Mouse (Mus musculus) kidney, adult 18-20 months (tissue): ENCODE data around the gene Senp3.
"Not testable (repeated sequence)": the region's sequence is repeated elsewhere in the genome, so short reads cannot be mapped to it uniquely, and the experiment has no call there.

Source experiments
- DNase-seq: peaks from one replicate; pipeline ENCODE4 v3.0.0; 2021

The Senp3 gene

DNA sequence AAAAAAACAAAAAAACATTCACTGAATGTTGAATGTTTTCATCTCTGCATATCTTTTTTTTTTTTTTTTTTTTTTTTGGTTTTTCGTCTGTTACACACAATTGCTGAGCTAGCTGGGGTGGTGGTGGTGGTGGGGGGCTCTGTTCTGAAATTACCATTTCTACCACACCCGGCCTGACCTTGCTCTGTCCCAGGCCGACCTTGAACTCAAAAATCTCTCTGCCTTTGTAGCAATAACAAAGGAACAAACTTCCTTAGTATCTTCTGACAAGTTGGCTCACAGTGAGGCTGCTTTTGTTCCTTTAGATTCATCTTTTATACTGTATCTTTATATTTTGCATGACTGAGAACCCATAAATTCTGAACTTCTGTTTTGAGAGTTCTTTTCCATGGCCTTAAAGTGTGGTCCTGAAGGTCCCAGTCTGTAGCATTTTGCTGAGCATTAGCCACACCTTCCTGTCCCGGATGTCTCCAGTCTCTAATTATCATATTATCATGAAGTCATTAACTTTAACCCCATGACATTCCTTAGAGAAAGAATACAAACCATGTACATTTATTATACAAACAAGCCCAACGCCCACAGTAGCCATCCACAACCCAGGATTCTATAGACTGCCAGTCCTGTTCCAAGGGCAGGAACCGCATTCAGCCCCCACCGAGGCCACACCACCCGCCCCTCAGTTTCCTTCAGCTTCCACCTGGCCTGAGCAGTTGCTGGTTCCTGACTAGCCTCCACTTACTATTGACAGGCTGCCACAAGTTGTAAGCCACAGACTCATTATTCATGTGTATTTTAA lies 22.1 kb upstream of the Senp3 start:
- DNase-seq = no peak

DNA sequence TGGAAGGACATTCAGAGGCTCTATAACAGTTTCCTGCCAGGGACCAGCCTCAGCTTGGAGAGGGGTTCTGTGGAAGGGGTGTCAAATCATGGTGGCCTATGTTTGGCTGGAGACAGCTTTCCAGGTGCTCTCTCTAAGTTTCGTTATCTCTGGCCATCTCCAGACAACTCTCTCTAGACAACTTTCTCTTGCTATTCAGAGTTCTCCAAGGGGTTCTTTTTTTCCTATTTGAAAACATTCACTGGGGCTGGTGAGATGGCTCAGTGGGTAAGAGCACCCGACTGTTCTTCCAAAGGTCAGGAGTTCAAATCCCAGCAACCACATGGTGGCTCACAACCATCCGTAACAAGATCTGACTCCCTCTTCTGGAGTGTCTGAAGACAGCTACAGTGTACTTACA lies 21.5 kb upstream of the Senp3 start:
- not testable (repeated sequence) for DNase-seq

DNA sequence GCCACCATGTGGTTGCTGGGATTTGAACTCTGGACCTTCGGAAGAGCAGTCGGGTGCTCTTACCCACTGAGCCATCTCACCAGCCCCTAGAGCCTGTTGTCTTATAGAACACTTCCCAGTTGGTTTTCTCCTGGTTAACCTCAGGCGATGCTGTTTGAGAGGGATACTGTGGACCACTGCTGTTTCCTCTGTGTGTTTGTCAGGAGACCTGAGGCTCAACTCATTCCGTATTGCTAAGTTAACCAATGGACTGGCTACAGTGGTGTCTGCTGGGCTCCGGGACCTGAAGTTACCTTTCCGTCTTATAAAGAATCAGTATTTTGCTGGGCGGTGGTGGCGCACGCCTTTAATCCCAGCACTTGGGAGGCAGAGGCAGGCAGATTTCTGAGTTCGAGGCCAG lies 21.0 kb upstream of the Senp3 start:
- DNase-seq = not testable (repeated sequence)

DNA sequence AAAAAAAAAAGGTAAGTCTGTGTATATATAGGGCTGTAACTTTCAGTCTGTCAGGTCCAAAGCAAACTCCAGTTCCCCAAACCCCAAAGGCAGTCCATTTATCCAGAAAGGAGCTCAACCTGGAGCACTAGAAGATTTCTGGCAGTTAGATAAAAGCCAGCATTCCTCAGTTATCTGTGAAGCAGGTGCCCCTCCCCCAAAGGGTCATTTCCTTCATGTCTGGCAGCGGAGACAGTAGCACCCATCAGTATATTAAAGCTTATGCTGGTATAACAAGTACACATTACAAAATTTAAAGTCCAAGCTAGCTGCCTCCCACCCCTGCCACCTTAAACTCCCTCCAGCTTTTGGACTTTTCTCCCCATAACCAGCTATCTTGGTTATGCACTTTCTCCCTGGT lies 17.7 kb upstream of the Senp3 start:
- no peak for DNase-seq

DNA sequence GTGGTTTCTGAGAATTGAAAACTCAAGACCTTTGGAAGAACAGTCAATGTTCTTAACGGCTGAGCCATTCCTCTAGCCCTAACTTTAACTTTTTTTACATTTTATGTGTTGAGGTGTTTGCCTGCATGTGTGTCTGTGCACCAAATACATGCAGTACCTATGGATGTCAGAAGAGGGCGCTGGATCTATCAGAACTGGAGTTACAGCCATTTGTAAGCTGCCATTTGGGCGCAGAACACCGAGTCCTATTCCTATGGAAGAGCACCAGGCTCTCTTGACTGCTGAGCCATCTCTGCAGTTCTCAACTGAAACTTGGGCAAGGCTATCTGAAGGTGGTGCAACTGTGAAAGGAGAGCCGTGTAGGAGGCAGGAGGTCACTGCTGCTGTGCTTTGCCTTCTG lies 16.7 kb upstream of the Senp3 start:
- DNase-seq = no peak

DNA sequence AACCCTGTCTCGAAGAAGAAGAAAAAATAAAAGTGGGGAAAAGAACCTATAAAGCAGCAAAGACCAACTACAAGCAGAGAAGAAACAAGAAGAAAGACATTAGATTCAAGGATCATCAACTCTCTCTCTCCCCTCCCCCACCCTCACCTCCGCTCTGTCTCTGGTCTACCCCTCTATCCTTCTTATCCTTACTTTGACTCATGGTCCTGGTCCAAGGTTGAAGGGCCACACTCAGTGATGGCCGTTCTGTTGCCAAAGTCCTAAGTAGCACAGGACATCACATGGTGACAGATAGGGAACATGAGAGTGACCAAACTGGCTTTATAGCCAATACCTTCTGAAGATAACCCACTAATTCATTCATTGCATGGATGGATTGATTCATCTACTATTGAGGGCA lies 15.5 kb upstream of the Senp3 start:
- no peak for DNase-seq

DNA sequence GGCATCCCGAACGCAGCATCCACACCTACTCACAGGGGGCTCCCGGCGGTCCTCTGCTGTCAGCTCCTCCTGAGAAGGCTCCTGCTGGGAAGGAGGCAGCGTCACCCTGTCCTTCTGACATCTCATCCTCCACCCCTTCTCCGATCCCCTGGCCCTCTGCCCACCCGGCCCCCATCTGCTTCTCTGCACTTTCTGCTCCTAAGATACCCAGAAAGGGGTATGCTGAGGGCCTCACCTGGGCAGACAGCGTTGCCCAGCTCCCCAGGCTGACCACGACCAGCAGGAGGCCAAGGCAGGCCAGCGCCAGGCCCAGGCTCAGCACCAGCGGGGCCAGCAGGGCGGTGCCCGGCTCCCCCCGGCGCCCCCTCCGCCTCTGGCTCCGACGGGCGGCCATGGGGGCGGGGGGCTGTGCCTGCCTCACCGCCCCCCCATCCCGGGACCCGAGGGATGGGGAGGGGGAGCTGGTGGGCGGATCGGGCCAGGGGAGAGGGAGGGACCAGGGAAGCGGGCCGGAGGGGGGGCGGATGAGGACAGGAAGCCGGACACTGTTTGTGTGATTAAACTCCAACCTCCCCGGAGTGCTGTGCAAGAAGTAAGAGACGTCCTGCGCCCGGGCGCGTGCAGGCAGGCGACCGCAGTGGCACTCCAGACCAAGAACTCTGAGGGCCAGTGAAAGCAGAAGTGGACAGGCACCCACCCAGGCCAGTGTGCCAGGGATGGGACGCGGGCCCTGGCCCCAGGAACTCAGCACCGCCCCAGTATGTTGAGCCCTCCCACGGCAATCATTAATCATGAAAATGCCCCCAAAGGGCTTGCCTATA lies 13.7 kb upstream of the Senp3 start, which contains the start of the genes Tnfsf12 and Tnfsfm13:
Gene Tnfsf12, minus strand, starts transcription at position 489 of the 821 bp plus-strand sequence.
Gene Tnfsfm13, minus strand, starts transcription at position 738 of the 821 bp plus-strand sequence.
- DNase-seq = peak; percentile 87

DNA sequence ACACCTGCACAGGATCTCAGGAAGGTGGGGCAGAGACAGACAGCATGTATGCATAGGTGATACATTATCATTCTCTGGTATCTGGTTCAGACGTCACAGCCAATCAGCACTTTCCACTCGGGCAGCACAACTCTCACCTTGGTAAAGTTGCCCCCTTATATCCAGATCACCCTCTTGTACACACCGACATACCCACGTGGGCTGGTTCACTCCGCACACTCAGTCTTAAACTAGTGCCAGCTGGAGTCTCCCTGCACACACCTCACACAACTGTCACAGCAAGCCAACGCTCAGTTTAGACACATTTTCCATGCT lies 13.1 kb upstream of the Senp3 start:
- no peak for DNase-seq

DNA sequence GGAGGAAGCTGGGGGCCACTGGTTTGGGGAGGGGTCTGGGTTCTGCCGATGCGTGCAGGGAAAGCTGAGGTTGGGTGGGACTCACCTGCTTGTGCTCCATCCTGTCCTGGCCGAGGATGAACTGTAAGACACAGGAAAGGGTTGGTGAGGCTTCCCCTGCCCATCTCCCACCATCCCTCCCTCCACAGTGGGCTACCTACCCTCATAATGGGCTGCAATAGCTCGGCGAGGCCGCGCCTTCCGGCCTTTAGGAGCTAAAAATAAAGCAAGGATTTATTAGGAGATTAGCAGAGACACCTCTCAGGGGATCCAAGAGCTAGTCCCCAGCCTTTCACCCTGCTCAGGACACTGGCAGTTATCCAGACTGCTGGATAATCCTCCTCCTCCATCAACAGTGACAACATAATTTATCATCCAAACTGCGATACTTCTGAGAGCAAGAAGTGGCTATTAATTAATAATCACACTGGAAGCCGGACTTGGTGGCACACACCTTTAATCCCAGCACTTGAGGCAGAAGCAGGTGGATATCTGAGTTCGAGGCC lies 11.6 kb upstream of the Senp3 start:
- DNase-seq = peak; percentile 14

DNA sequence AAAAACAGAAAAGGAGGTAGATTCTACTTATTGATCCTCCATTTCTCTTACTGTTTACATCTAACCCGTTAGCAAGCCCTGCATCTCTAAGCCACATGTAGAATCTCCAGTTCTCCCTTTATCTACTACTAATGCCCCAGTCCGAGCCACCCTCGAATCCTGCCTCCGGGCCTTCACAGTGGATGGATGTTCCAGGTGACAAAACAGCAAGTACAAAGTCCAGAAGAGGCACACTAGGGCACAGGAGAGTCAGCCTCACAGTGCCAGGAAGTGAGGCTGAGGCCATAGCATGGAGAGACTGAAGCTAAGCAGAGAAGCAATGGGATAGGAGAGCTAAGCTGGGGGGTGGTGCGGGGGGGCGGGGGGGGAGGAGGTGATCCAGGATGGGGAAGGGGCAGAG lies 11.0 kb upstream of the Senp3 start:
- peak; percentile 64 for DNase-seq

DNA sequence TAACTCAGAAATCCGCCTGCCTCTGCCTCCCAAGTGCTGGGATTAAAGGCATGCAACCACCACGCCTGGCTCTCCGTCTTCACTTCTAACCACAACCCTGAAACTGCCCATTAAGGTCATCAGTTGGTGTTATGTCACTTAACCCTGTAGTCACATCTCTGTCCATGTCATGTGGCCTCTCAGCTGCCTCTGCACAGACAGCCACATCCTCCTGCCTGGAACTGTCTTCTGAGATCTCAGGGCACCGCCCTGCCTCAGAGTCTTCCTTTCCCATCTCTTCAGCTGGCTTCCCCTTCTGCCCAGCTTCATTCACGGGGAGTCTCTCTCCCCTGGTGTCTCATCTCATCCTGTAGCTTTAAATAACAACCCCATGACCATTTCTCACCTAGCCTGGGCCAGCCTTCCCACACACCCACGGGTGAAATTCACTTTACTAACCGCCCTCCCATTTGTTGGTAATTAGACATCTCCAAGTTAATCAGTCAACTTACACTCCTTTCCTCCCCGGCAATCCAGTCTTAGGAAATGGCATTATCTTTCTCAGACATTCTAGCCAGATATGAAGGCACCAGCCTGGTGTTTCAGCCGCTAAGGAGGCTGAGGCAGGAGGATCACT lies 10.4 kb upstream of the Senp3 start:
- peak; percentile 40 for DNase-seq

DNA sequence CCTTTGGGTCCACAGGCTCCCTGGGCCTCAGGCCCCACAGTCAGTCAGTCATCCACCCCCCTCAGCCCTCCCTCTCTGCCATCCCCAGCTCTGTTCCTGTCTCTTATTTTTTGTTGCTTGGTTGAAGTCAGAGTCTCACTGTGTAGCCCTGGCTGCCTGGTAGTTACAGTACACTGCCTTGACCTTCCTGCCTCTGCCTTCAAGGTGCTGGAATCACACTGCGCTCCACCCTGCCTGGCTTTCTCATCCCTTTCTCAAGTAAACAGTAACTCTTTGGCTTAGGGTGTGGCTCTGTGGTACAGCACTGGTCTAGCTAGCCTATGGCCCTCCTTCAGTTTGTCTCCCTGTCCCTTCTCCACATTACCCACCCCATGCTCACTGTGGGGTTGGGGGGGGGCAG lies 8.0 kb upstream of the Senp3 start:
- DNase-seq = peak; percentile 29

DNA sequence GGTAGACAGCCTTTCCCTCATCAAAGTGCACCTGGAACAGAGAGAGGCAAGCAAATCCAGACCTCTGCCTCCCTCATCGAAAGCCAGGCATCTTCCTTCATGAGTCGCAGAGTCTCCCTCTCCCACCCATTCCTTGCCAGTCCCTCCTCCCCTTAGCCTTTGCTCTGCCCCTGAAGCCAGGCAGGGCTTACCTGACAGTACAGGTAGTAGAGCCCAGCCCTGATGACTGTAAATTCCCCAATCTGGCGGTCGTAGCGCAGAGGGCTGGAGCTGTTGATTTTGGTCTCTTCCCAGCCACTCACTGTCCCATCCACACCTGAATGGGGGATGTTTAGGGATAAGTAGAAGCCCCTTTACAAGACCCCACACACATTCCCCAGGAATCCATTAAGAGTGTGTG lies 5.2 kb upstream of the Senp3 start:
- no peak for DNase-seq

DNA sequence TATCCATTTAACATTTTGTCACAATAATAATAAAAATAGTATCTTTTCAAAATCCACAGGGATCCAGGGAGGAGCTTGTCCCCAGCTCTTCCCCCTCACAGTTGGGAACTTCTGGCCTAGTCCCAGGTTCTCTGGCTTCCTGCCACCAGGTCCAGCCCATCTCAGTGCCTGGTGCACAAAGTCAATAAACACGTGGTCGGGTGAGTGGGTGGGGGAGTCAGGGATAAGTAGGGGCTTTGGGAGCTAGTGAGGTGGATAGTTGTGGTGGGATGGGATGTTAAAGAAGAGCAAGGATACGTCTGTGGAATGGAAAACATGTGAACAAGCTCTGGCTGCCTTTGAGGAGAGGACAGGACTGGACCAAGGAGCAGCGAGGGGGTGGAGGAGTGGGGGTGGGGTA lies 4.5 kb upstream of the Senp3 start:
- DNase-seq = peak; percentile 78

DNA sequence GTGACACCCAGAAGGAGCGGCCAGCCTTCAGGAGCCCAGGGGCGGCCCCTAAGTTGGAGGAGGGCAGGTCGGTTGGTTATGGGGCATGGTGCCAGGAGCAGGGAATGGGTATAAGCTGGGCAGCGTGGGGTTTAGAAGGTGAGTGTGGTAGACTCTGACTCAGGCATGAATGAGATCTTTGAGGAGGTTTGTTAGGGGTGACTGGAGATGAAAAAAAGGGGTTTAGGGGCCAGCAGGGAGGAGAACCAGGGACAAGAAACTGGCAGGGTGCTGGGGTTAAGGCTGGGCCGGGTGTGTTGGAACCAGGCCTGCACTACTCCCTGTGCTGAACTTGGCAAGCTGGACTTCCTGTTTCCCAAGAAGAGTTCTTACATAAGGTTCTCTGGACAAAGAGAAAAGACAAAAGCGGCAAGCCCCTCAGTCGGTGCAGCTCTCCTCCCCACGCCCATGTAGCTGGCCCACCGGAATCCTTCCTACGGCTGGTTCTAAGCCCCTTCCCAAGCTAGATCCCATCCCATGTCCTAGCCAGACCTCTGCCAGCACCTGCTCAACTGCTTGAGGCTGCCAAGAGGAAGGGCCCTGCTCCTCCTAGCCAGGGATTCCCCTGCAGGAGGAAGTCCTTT lies 3.8 kb upstream of the Senp3 start, which contains the start of gene Tnfsf13:
Gene Tnfsf13, minus strand, starts transcription at position 259 of the 623 bp plus-strand sequence.
- peak; percentile 84 for DNase-seq

DNA sequence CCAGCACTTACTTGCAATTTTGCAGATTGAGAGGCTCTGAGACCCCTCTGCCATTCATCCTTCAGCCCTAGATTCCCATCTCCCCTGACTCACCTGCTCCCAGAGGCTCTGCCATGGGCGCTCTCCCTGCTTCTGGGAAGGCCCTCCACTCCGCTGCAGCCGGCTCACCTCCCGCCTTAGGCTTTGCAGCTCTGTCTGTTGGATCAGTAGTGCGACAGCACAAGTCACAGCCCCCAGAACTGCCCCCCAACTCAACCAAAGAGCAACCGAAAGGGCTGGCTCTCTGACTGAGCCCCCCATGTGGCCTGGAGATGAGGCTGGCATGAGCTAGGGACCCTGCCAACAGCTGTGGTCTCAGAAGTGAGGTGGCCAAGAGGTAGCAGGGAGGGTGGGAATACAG lies 3.1 kb upstream of the Senp3 start:
- peak; percentile 13 for DNase-seq

DNA sequence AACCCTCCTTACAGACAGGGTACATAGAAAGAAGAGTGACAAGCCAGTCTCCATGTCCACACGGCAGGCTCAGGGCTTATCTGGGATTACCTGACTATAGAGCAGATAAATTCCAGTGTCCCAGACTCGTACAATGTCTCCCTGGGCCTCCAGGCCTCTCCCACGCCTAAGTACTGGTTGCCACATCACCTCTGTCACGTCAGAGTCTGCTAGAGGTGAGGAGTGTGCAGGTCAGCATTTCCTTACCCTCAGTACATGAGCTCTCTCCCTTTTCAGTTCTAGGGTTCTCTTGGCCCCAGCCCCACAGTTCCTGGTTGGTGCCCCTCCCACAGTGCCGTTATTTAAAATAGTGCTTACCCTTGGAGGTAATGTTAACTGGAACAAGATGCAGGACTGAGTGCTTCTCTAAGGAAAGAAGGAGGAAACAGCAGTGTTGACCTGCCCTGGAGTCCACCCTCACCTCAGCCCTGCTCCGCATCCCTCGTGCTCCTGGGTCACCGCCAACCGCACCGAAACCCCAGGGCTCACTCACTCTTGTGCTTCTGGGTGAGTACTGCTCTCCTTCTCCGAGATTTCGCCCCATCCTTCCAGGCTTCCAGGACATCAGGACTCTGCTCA lies 2.4 kb upstream of the Senp3 start:
- DNase-seq = no peak

DNA sequence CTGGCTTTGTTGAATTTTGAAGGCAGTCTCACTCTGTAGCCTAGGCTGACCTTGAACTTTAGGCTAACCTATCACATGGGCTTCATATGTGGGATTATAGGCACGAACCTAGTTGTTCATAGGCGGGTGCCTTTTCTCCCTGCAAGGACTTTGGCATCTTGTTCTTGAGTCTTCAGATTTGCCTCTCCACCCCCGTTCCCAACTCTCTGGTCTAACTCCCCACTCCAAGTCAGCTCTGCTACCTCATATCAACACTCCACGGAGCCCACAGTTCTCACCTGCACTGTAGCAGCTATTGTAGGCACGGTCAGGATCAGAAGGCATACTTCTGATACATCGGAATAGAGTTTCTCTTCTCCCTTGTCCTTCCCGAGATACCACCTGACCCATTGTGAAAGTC lies 1.7 kb upstream of the Senp3 start:
- no peak for DNase-seq

DNA sequence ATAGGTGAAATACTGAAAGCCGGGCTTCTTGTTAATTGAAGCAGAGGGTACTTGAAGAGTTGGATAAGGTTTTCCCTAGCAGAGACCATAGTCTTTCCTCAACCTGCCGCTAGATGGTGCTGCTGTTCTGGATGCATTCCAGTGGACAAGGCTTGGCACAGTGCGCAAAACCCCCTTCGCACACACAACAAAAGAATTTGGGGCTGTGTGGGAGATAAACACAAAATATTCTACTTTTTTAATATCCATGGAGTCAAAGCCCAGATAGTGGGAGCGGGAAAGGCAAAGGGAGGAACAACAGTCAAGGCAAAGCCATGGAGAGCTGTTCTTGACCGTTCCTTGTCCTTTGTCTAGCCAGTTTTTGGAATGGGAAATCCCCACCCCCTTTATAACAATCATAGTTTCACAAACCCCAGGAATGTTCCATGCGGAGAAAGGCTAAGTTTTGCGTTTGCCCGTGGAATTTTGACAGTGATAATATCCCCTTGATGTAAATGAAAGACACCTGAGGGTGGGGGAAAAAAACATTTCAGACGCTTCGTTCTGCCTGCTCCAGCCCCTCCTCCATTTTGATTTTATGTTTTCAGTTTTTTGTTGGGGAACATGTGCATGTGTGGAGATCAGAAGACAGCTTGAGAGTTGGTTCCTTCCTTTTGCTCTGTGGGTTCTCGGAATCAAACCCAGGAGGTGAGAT lies 1.1 kb upstream of the Senp3 start:
- DNase-seq = peak; percentile 89

DNA sequence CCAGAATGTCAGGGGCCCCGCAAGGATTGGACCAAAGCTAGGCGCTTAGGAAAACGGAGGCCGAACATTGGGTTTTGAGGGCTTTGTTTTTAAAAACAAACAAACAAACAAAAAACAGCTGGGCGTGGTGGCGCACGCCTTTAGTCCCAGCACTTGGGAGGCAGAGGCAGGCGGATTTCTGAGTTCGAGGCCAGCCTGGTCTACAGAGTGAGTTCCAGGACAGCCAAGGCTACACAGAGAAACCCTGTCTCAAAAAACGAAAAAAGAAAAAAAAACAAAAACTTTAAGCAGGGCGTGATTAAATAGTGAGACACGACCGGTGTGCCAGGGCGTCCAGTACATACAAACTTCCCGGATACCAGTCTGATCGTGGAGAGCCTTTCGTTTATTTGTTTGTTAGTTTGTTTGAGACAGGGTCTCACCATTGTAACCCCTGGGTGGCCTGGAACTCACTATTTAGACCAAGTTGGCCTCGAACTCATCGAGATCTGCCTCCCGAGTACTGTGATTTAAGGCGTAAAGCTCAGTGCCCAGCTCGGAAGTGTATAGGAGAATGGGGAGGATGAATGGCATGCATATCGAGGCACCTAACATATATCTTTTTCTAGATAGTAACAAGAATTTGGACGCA lies 440 bp upstream of the Senp3 start:
- no peak for DNase-seq

DNA sequence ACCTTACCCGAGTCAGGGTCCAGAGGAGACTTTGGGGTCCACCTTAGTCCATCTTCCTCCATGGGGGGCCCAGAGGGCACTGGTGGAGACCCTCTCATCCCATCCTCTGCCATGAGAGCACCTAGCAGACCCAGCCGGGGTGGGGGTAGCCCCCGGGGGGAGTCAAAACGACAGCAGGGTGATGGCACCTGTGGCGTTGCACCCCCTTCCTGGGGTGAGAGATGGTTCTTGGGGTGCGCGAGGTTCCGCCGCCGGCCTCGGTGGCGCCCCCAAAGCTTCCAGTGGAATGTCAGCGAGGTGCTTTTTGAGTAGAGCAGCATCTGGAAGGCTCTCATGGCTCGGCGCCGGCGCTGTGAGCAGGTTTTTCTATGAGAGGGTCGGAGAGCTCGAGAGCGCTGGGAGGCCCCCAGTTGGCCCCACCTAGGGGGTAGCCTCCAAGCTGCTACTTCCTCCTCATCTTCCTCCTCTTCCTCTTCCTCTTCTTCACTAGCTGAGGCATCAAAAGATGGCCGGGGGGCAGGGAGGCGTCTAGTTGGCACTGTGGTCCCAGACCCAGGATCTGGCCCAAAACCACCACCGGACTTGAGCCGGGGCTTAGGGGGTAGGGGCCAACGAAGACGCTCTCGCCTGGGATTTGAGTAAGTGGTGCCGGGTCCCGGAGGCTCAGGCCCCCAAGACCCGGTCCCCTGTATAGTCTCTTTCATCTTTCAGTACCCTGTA lies 1.6 kb downstream of the Senp3 start:
- DNase-seq = no peak
